ENCODE assay signal across 8 mouse cellular contexts in genomic region chr7:89437589-89437988, GRCm38 (mm10). TPM values are rescaled to one million over a fixed set of nuclear protein-coding genes. Genes with fewer than 3 reads are reported as not detected.
A peak's percentile ranks its signal among the peaks of the same experiment; 100 is the strongest.
DNase-seq lines count a peak whose midpoint lies in the region; ATAC-seq lines count a peak whose summit lies in the region.

No protein-coding gene starts in this region.

- no peaks in the 10 kb centered on the region for H3K27me3 ChIP-seq in forebrain, embryonic 13.5 days
- H3K27me3 ChIP-seq in forebrain, embryonic 12.5 days, result no peaks in the 10 kb centered on the region
- no peaks in the 10 kb centered on the region for H3K27me3 ChIP-seq in heart, embryonic 10.5 days (ENCODE audit: insufficient read depth, poor library complexity, severe bottlenecking)

- H3K9me3 ChIP-seq in forebrain, embryonic 13.5 days (replicated peaks), result no peaks in the 10 kb centered on the region
- no peaks in the 10 kb centered on the region for H3K9me3 ChIP-seq in forebrain, embryonic 12.5 days
- no peaks in the 10 kb centered on the region for H3K9me3 ChIP-seq in heart, embryonic 10.5 days

- no peak overlapping the region for H3K27ac ChIP-seq in forebrain, embryonic 13.5 days
- H3K27ac ChIP-seq in forebrain, embryonic 12.5 days, result no peak overlapping the region
- no peak overlapping the region for H3K27ac ChIP-seq in heart, embryonic 10.5 days

- no peaks in the 10 kb centered on the region for H3K36me3 ChIP-seq in forebrain, embryonic 13.5 days (ENCODE audit: poor library complexity, severe bottlenecking)
- H3K36me3 ChIP-seq in forebrain, embryonic 12.5 days (replicated peaks), result no peaks in the 10 kb centered on the region
- H3K36me3 ChIP-seq in heart, embryonic 10.5 days, result no peaks in the 10 kb centered on the region

- ATAC-seq in forebrain, embryonic 13.5 days, result peak; percentile 57; the same call in 1 of the 2 replicates
- no peak for ATAC-seq in forebrain, embryonic 12.5 days (ENCODE audit: low FRiP score)
- ATAC-seq in erythroblast, adult 5-6 weeks (replicated peaks; ENCODE audit: low FRiP score, poor library complexity, severe bottlenecking), result no peak

- WGBS in forebrain, embryonic 13.5 days, result 61% methylated on average over 4 of the region's 4 CpGs
- 52% methylated on average over 4 of the region's 4 CpGs for WGBS in forebrain, embryonic 12.5 days
- 35% methylated on average over 4 of the region's 4 CpGs for WGBS in heart, embryonic 10.5 days

- no peak overlapping the region for H3K4me3 ChIP-seq in forebrain, embryonic 13.5 days
- H3K4me3 ChIP-seq in forebrain, embryonic 12.5 days (replicated peaks), result no peak overlapping the region
- no peak overlapping the region for H3K4me3 ChIP-seq in heart, embryonic 10.5 days

- H3K9ac ChIP-seq in forebrain, embryonic 13.5 days, result no peak overlapping the region
- no peak overlapping the region for H3K9ac ChIP-seq in forebrain, embryonic 12.5 days

- no peak overlapping the region for H3K4me2 ChIP-seq in forebrain, embryonic 13.5 days
- no peak overlapping the region for H3K4me2 ChIP-seq in forebrain, embryonic 12.5 days

- 0 out of 2 replicates have a peak, but pooled peaks cover 3% of the 10 kb centered on the region for H3K4me1 ChIP-seq in forebrain, embryonic 13.5 days
- H3K4me1 ChIP-seq in forebrain, embryonic 12.5 days, result no peaks in the 10 kb centered on the region
- peaks cover 20% of the 10 kb centered on the region for H3K4me1 ChIP-seq in heart, embryonic 10.5 days

- DNase-seq in 416B (ENCODE audit: low read depth), result peak; percentile 75
- DNase-seq in brain, adult 2 months (ENCODE audit: low read depth, low spot score), result peak; percentile 67
- peak; percentile 76 for DNase-seq in heart, embryonic 10.5 days (ENCODE audit: low spot score)
- DNase-seq in kidney, postnatal 36 days, result peak; percentile 75 to 76
- DNase-seq in lung, postnatal 36 days, result peak; percentile 77

RNA-seq across cellular contexts. Expression of gene Fzd4, which starts 33.4 kb away (rescaled TPM):
- polyA plus RNA-seq in forebrain, embryonic 13.5 days (2015; fragmentation: Nextera tagmentation; extraction: Ambion mirVana), result 1.3 and 1.5 TPM in 2 replicates
- 2.4 and 3.3 TPM in 2 replicates for polyA plus RNA-seq in forebrain, embryonic 12.5 days (2016; fragmentation: Nextera tagmentation; extraction: Ambion mirVana)
- polyA plus RNA-seq in heart, embryonic 10.5 days (2016; fragmentation: Nextera tagmentation; extraction: Ambion mirVana), result 9.2 and 9.7 TPM in 2 replicates
- total RNA-seq in erythroblast, adult 5-6 weeks (2015; ENCODE audit: low replicate concordance), result 0.63 TPM in 1 of 2 replicates, not detected in the other
- 0.14 TPM in 1 of 2 replicates, not detected in the other for total RNA-seq in erythroblast, adult 5-6 weeks (2017; ENCODE audit: low replicate concordance)

RNA-seq across cellular contexts. Expression of gene Tmem135, which starts 33.6 kb away (rescaled TPM):
- polyA plus RNA-seq in forebrain, embryonic 13.5 days (2015; fragmentation: Nextera tagmentation; extraction: Ambion mirVana), result 18.3 and 19.0 TPM in 2 replicates
- 19.2 and 26.4 TPM in 2 replicates for polyA plus RNA-seq in forebrain, embryonic 12.5 days (2016; fragmentation: Nextera tagmentation; extraction: Ambion mirVana)
- 29.2 and 30.1 TPM in 2 replicates for polyA plus RNA-seq in heart, embryonic 10.5 days (2016; fragmentation: Nextera tagmentation; extraction: Ambion mirVana)
- total RNA-seq in erythroblast, adult 5-6 weeks (2015; ENCODE audit: low replicate concordance), result 3.1 and 7.7 TPM in 2 replicates
- 0.98 and 10.3 TPM in 2 replicates for total RNA-seq in erythroblast, adult 5-6 weeks (2017; ENCODE audit: low replicate concordance)
